Mouse (Mus musculus): ENCODE results near the gene Rbfox3.

Rbfox3 gene

GRCm38 (mm10) chr11:118729373-118729772, 182.0 kb downstream of the Rbfox3 start:
- no peak for DNase-seq (ENCODE audit: low spot score in 2 of 2)

DNA sequence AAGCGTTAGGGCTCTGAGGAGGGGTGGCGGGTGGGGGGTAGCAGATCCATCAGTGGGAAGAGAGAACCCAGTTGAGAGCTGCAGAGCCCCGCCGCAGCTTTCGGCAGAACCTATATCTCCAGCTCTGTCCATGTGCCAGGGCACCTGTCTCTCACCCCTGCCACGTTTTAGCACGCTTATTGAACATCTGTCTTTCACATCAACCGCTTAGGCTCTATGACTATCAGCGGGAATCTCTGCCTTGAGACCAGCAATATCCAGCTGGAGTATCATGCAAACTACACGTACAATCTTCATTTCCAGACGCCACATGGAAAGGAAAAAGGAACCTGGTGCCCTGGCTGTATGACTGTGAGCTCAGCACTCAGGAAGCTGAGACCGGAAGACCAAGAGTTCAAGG, 182.6 kb downstream of the Rbfox3 start:
- DNase-seq (ENCODE audit: low spot score in 2 of 2), result no peak

- DNase-seq (ENCODE audit: low spot score in 2 of 2), result no peak
These were observed 183.3 kb downstream of the Rbfox3 start for GRCm38 (mm10) chr11:118728083-118728551.

DNA sequence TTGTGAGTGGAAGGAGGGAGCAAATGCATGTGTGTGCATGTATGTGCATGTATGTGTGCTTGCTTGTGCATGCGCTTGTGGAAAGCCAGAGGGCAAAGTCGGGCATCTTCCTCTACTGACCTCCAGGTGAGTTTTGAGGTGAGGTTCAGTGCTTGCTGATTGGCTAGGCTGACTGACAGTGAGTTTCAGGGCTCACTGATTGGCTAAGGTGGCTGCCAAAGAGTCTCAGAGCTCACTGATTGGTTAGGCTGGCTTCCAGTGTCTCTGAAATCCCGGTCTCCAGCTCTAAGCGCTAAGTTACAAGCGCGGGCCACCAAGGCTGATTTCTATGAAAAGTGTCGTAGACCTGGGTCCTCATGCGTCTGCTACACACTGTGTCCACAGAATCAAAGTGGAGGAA, 185.0 kb downstream of the Rbfox3 start:
- no peak for DNase-seq (ENCODE audit: low spot score in 2 of 2)

- no peak for DNase-seq (ENCODE audit: low spot score in 2 of 2)
These were observed 187.0 kb downstream of the Rbfox3 start for GRCm38 (mm10) chr11:118724423-118724822.

DNA sequence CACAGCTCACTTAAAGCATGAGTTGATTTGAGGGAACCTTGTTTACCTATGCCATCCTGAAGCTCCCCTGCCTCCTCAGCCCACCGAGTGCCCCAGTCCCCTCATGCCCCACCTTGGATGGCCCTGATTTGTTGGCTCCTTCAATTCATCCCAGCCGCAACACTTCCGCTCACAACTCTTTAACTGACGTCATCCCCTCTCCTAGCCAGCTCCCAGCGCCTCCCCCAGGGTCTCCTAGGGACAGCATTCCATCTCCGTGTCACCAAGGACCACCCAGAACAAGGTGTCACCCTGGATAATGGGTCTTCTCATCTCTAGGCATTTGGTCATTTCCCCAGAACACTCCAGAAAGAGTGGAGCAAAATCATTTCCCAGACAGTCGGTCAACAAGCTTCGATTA, 188.2 kb downstream of the Rbfox3 start:
- DNase-seq (ENCODE audit: low spot score in 2 of 2), result no peak

DNA sequence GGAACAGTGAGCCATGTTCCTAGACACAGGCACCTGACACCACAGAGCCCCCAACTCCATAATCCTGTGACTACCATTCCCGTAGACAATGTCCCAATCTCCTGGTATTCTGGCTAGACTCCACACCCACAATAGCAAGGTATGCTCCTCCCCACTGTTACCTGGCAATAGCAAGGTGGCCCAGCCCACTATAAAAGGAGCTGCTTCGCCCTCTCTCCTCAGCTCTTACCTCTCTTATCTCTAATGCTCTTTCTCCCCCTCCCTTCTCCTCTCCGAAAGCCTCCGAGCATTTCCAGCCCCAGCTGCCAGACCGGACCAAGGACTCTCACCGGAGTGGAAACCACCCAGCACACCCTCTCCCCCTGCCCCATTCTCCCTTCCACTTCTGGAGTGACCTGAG, 189.5 kb downstream of the Rbfox3 start:
- no peak for DNase-seq (ENCODE audit: low spot score in 2 of 2)

DNA sequence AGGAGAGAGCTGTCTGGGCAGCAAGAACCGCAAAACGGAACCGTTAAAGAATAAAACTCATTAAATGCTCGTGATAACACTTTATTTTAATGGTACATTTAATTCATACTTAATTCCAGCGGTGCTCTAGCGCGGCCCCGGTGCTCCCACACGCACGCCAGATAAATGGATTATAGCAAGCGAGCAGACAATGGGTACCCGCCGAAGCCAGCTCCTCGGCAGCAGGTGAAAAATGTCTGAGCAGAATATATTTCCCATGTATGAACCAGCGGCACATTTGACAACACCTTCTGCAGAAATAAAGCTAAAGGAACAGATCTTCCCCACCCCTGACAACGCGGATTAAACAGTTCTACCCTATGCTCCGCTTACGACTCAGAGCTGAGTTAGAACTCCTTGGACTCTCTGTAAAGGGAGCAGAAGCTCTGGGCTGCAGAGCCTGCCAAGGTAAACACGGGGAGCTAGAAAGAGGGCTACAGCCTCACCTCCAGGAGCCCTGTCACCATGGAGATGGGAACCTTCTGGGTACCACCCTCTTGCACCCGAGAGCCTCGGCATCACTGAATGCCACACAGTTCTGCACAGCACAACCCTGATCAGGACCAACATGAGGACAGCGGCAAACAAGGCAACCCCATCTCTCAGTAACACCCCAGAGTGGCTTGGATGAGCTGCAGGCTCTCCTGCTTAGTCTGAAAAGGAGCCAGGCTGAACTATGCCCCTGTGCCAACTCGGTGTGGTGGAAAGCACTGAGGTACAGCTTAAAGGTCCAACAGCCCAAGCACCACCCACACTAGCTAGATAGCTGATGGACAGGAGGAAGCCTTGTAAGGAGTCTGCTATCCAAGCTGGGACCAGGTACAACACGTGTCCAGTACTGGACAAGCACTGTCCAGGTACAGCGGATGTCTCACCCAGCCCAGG, 196.5 kb downstream of the Rbfox3 start:
- no peak for DNase-seq (ENCODE audit: low spot score in 2 of 2)

DNA sequence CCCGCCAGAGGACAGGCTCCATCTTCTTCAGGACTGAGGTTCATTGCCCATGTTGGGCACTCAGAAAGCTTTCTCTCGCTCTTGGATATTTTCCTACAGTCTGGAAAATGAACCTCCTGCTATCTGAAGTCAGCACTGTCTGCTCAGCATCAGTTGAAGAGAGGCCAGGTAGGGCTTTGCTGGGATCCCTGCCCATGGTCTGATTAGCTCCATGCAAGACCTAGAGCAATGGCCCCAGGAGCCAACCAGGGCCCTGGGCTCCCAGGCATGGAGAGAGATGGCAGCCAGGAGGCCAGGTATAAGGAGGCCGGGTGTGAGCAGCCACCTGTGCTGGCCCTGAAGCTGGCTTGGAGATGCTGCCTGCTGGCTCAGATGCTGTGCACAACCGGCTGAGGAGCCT, 198.6 kb downstream of the Rbfox3 start:
- no peak for DNase-seq (ENCODE audit: low spot score in 2 of 2)

DNA sequence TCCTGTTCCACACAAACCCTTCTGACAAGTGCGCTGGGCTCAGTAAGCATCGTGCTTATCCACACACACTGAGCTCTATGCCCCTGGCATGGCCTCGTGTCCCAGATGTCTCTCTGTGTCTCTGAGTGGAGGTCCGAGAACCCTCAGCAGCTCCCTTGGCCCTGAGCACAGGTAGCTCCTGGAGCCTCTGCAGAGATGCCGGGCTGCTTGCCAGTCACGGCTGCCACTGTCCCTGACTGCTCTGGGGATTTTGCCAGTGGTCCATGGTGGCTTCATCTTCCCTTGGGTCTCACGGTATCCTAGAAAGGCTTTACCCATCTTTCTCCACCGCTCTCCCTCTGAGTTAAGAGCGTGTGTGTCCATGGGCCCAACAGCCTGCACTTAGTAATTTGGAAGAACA, 199.3 kb downstream of the Rbfox3 start:
- no peak for DNase-seq (ENCODE audit: low spot score in 2 of 2)

- no peak for DNase-seq (ENCODE audit: low spot score in 2 of 2)
These were observed 201.4 kb downstream of the Rbfox3 start for GRCm38 (mm10) chr11:118710035-118710434.

- DNase-seq (ENCODE audit: low spot score in 2 of 2), result no peak
These were observed 215.0 kb downstream of the Rbfox3 start for GRCm38 (mm10) chr11:118696226-118696930.

DNA sequence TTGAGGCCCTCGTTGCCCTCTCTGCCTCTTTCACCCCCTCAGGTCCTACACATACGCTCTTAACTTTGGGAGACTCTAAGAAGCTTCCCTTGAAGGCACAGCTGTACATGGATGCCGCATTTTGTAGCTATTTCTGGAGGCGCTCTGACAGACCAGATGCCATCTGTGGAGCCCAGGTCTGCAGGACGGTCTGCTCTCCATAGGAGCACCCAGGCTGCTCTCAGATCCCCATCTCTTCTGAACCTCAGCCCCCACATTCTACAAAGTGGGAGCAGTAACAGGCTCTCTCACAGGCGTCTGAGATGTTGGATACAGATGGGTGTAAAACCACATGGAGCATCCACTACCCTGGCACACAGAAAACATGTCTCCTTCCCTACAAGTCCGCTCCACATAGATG, 218.1 kb downstream of the Rbfox3 start:
- no peak for DNase-seq (ENCODE audit: low spot score in 2 of 2)

GRCm38 (mm10) chr11:118690262-118690661, 221.1 kb downstream of the Rbfox3 start:
- DNase-seq (ENCODE audit: low spot score in 2 of 2), result no peak

DNA sequence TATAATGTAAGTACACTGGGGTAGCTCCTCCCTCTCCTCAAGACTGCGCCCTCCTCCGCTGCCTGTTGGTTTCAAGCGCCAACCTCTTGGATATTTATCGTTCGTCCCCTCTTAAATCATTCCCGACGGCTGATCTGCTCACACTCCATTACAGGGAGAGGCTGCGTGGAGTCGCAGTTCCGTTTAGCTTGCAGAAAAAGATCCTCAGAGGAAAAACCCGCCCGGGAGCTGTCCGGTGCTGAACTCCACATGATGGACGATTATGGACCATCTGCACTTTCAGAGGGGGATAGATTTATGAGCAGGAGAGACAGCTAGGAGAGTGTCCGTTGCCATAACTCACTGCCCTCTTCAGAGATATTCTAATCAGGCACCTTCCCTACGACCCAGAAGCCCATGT, 226.0 kb downstream of the Rbfox3 start:
- DNase-seq (ENCODE audit: low spot score in 2 of 2), result no peak

DNA sequence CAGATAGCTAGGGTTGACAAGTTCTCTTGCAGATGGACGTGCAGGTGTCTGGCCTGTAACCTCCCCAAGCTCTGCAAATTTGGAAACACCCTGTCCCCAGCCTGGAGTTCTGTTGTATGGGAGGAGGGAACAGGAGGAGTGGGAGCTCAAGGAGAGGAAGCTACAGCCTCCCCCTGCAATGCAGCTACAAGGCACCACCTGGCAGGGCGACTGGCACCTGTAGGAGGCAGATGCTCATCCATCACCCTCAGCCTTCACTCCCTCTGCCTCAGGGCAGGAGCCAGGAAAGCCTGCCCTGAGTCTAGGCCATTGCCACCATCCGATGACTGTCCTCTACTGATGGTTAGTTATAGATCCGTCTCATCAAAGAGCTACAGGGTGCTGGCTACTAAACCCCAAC, 226.7 kb downstream of the Rbfox3 start:
- DNase-seq (ENCODE audit: low spot score in 2 of 2), result no peak

- DNase-seq (ENCODE audit: low spot score in 2 of 2), result peak; percentile 50 to 56
These were observed 230.7 kb downstream of the Rbfox3 start for GRCm38 (mm10) chr11:118680699-118681098.

DNA sequence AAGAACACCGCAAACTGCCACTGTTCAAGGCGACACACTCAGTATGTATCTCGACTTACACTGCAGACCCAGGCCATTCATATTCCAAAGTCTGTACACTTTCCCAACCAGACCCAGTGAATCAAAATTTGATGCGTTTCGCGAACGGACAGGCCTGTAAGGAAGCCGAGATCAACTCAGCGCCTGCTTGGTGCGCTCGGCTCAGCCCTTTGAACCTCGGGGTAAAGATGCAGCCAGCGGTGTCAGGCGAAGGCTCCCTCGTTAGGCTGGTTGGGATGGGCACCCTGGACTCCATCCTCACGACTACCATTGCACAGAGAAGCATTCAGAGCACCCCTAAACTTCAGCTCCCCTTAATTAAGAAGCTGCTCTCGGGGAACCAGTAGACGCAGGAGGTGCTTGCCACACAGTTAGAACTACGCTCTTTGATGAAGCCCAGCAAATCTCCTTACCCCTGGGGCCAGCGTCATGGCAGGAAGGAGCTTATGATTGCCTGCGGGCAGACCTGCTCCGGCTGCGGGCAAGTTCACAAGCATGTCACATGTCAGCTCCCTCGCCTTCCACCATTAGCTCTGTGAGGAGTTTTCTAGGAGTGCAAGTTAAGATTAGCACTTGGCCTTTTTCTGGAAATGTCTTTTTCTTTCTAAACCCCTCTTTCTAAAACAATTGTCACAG, 231.5 kb downstream of the Rbfox3 start:
- no peak for DNase-seq (ENCODE audit: low spot score in 2 of 2)

- DNase-seq (ENCODE audit: low spot score in 2 of 2), result no peak
These were observed 232.8 kb downstream of the Rbfox3 start for GRCm38 (mm10) chr11:118678515-118679104.

GRCm38 (mm10) chr11:118677277-118677676, 234.1 kb downstream of the Rbfox3 start:
- DNase-seq (ENCODE audit: low spot score in 2 of 2), result no peak

- DNase-seq (ENCODE audit: low spot score in 2 of 2), result no peak
These were observed 235.0 kb downstream of the Rbfox3 start for GRCm38 (mm10) chr11:118676364-118676763.

DNA sequence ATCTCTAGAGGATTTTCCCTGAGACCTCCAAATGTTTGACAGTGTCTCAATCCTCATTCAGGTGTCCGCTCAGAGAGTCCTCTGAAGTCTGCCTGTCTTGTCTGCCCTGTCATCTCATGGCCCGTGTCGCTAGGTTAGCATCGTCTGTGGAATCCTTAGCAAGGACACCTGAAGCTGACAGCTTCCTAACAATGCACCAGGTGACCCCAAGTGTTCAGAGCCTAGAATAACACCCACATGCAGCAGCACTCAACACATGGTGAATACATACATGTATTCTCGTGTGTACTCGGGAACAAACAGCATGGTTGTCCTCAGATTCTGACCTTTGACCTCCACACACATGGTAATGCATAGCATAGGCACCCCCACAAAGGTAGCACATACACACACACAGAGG, 239.4 kb downstream of the Rbfox3 start:
- no peak for DNase-seq (ENCODE audit: low spot score in 2 of 2)

Data from right cerebral cortex, adult 2 months (tissue).